Mouse (Mus musculus) gastrocnemius, postnatal 25 days (tissue): ENCODE measurements at regions not wholly inside any gene's neighbourhood (a gene's known extent, or its start where the extent isn't known, plus 50 kb on each side); places are given as distances from the start of the nearest gene placed in this dataset.

Source experiments
- DNase-seq: peaks from one replicate; pipeline ENCODE4 v3.0.0; 2022

DNA sequence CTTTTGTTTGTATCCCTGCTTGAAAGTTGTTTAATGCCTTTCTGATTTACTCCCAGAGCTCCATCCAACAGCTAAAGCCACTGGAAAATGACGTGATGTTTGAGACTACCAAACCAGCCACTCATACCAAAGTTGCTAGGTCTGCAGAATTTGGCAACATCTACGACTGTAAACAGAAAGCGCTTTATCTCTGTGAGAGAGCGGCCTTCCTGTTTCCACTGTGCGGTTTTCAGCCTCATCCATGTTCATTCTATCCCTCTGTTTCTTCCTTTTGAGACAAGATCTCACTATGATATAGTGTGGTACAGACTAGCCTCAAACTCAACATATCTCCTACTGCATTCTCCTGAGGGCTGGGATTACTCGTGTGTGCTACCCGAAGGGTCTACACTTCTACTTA is 100.0 kb downstream of the Tmem30b start:
- DNase-seq = no peak

DNA sequence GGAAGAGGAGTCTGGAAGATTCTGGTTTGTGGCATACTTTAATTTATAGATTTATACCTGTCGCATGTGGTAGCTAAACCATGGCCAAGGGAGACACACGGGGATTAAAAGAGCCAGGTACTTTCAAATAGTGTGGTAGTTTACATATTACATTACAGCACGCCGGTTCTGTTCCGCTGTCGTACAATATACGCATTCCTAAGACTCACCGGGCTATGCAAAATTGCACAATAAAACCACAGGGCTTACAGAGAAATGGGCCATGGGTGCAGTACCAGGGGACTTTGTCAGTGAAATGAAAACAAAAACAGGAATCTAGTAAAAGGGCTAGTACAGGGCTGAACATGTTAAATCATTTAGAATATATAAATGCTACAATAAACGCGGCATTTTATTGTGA is 100.6 kb downstream of the Tmem30b start:
- no peak for DNase-seq

DNA sequence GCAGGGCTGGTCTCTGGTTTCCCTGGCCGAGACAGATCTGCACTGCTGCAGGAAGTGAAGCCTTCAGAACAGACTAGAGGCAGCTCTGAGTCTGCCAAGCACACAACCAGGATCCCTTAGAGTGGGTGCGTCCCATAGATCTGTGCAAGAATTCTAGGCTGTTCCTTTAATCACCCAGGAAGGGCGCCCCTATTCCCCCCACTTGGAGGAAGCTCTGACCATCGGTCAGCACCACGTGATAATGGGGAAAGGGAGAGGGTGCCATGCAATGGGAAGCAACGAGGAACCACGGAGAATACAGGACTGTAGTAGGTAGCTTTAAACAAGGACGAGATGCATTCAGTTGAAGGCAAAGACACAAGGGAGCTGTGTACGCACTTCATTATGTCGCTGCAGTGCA is 101.1 kb downstream of the Tmem30b start:
- DNase-seq = no peak

DNA sequence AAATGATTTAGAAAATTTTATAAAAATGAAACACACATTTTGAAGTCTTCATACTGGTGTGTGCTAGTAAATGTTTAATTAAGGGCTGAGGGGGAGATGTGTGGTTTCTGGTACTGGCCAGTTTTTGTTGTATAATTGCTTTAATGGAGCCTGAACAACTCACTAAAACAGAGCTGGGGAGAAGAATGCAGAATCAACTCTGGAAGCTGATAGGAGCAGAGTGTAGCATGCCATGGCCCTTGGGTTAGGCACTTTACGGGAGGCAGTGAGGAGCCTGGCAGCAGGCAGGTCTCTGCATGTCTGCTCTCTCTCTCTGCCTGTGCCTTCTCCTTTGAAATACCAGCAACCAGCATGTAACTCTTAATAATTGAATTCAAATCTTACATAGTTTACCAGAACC is 104.9 kb downstream of the Tmem30b start:
- DNase-seq = no peak

DNA sequence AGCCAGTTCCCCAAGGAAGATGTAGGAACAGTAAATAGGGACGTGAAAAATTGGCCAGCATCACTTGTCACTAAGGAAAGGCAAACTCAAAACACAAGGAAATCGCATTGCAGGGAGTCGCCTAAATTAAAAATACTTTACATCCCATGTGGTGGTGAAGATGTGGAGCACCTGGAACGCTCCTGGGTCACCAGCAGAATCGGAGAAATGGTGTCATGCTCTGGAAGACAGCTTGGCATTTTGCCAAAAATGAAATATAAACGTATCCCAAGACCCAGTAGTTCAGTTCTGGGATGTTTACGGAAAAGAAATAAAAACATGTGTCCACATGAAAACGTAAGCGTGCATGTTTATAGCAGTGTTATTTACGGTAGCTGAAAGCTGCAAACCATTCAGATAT is 111.5 kb downstream of the Tmem30b start:
- DNase-seq = no peak

DNA sequence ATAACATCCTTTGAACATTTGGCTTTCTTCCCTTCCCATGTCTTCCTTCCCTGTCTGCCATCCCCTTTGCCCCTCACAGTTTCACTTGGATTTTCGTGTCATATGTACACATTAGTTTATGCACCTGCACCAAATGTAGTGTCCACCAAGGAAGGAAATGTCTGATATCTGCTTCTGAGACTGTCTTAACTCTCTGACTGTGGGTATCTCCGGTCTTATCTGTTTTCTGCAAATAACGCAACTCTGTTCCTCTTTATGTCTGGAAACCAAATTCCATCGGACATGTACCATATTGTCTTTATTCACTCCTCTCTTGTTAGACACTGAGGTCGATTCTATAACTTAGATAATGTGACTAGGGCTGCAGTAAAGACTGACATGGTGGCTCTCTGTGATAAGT is 113.6 kb downstream of the Tmem30b start:
- no peak for DNase-seq

DNA sequence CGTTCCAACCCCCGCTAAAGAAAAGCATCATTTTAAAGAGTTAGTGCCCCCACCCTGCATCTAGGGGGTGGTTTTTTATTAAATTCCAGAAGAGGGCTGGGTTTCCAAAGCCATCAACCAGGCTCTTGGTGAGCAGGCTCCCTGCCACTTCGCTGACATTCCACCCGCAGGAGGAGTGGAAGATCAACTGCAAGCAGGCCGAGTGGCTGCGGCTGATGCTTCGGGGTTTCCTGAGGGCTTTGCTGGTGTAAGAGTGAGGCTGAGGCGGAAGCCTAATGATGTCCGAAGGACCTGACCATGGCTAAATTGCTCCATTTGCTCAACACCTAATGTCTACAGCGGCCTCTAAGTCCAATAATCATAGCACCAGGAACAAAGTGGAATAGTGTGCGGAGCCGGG is 118.0 kb downstream of the Tmem30b start:
- DNase-seq = no peak

DNA sequence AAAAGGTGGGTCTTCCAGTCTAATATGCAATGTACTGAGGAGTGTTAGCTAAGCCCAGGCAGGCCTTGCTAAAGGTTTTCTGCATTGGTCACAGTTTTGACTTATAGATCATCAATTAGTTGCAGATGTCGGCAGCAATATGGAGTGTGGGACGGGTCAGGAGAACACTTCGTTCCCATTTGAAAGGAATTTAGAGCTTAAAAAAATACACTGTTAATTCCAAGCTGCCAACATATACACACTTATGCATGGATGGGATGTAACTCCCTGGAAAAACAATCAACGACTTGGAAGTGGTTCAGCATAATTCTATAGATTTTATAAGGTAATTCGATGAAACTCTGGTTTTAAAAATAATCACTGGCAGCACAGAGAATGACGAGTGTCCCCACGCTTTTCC is 121.4 kb downstream of the Tmem30b start:
- no peak for DNase-seq

DNA sequence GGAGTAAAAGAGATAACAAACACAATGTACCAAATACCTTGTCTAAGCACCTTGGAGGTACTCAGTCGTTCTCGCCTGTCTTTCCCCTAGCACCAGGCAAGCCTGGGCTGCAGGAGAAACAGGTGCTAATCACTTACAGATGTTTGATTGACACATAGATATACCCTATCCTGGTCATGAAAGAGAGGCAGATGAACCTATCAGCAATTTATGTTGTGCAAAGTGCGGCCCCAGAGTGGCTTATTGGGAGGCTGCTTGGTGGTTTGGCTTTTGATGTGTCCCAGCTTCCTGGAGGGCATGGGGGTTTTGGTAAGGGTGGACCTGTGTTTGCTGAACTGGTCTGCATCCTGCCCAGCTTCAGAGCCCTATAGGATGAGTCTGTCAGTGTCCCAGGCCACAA is 129.1 kb downstream of the Tmem30b start:
- no peak for DNase-seq

DNA sequence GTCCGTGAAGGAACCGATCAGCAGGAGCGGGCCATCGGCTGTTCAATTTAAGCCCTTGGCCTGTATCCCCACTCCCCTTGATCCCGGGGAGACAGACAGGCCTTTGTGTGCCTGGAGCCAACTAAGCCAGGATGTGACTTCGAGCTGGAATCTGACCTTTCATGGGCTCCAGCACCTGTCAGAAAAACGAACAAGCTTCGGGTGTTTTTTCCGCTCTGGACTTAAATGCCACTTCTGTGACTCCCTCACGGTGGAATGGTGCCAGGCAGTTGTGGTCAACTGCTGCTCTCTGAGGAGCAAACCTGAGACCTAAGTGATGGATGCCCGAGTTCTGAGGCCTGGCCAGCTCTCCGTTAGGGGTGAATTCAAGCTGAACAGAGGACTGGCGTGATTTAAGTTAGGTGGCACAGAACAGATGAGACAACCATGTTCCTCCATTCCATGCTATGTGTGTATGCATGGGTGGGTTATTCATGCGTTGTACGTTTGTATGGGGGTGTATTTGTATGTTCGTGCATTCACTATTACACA is 129.8 kb downstream of the Tmem30b start:
- peak; percentile 60 for DNase-seq

DNA sequence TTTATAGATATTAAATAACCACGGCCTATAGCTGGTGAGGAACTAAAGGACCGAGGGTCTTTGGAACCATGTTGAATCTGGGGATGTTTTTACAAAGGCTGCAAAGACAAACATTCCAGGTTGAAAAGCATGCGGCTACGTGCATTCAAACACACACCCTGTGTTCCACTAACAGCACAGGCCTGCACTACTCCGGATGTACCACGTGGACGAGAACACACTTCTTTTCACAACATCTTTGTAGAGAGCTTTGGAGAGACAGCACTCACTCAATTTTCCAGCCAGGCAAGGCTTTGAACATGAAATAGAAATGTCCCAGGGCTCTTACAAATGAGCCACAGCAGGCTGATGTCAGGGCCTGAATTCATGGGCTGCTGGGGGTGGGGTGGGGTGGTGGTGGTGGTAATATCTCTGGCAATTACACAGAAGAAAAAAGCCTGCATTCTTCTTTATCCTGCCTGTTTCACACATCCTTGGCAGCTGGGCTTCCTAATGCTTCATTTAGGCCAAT is 129.3 kb downstream of the Slc38a6 start:
- DNase-seq = no peak

DNA sequence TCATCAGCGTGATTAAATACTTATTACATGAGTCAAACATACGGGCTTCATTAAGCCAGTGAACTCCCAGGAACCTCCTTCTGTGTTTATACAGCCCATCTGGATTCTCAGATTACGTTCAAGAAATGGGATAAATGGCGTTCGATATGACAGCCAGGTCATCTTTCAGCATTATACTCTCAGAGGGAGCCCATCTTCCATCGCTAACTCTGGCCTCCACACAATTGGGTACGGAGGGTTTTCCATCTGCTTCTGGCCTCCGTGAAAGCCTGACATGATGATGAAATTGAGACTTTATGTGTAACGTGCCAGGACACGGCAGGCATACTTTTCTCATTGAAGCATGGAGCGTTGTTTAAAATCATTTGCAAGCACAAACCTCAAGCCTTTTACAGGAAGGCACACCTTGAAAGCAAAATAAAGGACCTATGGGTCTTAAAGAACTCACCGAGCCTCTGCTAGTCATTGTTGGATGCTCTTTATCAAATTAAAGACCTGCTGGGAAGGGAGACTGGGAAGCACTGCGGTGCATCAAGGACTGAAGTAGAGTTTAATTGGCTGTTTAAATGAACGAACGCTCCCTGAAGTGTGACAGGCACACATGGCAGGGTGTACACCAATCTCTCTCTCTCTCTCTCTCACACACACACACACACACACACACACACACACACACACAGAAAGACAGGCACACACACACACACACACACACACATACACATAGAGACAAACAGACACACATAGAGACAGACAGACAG is 127.0 kb downstream of the Slc38a6 start:
- no peak for DNase-seq

DNA sequence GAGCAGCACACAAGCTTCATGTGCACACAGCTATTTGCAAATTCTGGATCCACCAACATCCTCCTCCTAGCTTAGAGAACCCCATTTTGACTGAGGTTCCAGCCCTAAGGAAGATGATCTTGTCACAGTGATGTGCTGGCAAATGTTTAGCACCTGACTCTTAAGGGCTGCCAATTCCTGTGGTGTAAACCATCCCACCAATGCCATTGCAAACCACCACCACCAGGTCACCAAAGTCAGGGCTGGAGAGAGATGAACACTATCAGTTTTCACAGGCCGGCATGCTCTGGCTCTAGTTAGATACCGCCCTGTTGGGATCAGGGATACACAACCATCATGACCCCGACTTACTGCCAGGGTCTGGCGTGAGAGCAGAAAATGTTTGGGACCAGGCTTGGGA is 125.9 kb downstream of the Slc38a6 start:
- DNase-seq = no peak

DNA sequence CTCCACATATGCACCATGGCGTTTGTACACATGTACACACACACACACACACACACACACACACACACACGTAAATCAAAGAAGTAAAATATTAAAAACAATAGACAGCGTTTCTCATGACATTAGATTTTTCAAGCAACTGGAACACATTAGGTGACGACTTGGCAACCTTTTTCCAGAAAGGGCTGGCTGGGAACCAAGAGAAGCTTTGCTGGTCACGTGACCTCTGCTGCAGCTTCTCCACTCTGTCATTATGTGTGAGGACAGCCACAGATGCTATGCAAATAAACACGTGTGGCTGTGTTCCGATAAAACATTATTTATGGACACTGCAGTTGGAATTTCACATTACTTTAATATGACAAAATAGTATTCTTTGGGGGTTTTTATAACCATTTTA is 124.3 kb downstream of the Slc38a6 start:
- peak; percentile 56 for DNase-seq

DNA sequence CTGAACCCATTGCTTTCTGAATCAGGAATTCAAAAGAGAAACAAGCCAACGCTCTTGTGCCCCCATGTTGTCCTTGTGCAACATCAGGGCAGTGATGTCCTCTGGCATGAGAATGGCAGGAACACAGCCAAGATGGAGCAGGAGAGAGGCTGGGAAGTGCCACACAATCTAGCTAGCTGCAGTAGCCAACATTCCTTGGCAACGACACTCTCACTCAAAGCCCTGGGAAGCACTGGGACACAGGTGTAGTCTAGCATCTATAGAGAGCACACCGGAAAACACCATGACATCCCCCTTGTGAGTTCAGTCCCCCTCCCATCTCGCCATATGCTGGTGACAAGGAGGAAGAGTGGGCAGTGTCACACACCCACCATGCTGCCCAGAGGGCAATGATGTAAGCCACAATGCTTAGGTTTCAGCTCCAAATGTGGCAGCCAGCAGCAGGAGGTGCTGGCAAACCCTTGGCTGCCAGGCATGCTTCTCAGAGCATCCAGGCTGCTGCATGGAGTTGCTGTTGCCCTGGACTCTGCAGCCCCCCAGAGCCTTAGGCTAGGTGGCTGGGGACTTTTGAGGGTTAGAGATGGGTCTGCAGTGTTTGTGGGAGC is 123.0 kb downstream of the Slc38a6 start:
- peak; percentile 75 for DNase-seq

DNA sequence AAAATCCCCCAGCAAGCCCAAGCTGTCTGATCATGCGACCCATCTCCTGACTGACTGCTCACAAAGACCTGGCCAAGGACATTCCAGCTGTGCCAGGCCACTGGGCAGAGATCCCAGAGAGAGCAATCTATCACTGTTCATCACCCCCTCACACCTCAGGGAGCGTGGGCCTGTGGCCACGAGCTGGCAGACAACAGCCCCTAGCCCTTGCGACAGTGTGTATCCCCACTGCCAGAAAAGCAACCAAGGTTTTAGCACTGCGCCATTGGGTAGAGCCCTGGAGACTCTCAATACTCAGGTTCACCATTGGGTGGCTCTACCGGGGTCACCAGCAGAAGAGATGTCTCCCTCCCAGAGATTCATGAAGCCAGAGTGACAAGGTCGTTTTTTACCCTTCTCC is 122.0 kb downstream of the Slc38a6 start:
- peak; percentile 91 for DNase-seq

DNA sequence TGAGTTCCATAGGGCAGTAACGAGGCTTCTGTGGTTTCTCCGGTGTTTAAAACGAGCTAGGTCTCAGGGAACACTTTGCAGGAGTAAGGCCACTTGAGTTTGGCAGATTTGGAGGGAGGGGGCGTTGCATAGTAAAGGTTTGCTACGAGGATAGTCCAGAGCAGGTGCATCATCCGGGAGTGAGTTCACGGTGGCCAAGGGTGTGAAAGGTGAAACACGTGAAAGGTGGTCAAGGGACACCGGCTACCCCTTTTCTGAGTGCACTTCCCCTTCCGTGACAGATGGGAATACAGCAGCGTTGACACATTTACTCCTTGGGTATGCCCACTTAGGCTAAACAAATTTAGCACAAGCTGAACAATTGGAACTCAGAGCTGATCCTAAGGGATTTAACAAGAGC is 121.6 kb downstream of the Slc38a6 start:
- no peak for DNase-seq

DNA sequence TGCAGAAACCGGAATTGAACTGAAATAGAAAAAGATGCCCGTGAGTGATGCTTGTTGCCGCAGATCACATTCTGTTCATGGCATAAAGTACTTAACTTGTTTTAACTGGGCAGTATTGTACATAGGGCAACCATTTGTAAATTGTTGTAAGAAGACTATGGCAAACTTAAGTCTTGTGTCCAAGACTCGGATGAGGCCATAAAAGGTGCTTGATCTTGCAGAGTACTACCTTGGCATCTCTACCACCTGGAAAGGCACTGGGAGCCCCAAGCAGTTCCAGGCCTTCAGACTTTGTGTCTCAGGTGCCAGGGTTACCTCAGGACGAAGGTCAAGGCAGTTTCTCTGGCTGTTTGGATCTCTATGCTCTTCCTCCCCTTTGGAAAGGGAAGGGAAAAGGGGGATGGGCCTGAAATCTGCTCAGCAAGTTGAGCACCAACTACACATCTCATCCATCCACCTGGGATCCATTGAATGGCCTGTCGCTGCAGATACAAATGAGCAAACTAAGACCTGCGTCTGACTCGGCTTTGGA is 120.0 kb downstream of the Slc38a6 start:
- peak; percentile 71 for DNase-seq

DNA sequence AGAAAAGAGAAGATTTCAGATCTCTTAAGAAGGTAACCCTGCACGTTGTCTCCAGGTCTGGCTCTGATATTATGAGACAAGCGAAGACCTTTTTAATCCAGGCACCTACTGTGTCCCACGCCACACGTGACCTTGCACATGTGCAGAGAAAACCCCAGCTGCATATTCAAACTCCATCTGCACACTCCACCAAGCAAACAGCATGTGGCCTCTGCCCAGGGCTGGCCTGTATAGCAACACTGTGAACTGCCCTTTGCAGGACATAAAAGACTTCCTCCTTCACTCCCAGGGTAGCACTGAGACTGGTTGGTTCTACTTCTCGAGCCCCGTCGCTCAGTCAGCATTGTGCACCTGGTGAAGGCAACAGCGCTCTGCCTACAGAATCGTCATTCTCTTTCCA is 119.0 kb downstream of the Slc38a6 start:
- DNase-seq = no peak

DNA sequence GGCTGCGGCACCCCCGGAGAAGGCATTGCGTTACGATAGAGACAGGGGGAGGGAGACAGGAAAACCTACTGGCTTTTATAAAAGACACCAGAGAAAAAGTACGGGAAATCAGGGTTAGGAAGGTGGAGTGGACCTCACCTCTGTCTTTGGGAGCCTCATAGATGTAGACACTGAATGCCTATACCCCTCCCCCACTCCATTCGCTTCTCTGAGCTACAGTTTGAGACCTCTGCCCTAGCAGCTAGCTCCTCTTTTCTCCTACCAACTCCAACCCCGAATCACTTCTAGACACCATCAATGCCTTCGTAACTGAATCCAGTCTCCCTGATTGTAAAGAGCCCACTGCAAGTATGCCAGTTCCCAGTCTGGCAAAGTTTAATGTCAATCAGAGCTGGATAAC is 118.5 kb downstream of the Slc38a6 start:
- DNase-seq = no peak

DNA sequence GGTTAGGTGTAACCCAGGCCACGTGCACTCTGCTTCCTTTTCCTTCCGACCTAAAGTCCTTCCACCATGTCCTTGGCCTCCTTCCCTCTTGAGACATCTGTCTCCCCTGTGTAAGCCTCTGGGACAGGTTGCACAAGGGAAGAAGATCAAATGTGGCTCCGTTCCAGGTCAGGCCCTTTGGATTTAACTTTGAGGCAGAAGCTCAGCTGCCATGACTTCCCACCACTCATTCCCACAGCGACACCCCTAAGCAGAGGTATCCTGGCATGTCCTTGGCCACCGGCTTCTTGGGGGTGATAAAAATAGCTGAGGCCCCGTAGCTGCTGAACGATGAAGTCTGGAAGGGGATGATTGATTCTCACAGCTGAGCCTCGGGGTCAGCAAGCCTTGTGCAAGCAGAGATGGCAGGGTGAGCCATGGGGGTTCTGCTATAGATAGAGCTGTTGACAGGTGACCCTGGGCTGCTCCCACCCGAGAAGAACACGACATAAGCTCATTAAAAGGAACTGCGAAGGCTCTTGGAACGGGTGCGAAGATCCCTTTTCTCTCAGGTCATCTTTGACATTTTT is 117.4 kb downstream of the Slc38a6 start:
- peak; percentile 79 for DNase-seq
